Mouse (Mus musculus) bone marrow, adult 2 months (tissue): Measurements from ENCODE around the gene Cacnb2.

Source experiments
- CTCF ChIP-seq: fragments of 200-500 bp; IDR thresholded peaks from 2 replicates; pipeline ENCODE4 v1.5.1; 2011; ENCODE audit warnings: low read length, control low read depth; ENCODE audit not compliant: control insufficient read depth, insufficient read depth
- POLR2A ChIP-seq: fragments of 200-500 bp; IDR thresholded peaks from 2 replicates; pipeline ENCODE4 v1.6.1; 2011; ENCODE audit warnings: low read depth, mild to moderate bottlenecking, control low read depth, low read length, borderline replicate concordance; ENCODE audit not compliant: control insufficient read depth

- TF ChIP-seq CTCF, result no peak
- no peak for TF ChIP-seq POLR2A
Measured at GRCm38 (mm10) chr2:14719119-14719718, 116.3 kb downstream of the Cacnb2 start.
